Mouse (Mus musculus) frontal cortex, postnatal 14 days (tissue): ENCODE data around the gene Mon1a.

Source experiments
- DNase-seq, 2 experiments: peaks; one replicate each; pipeline ENCODE4 v3.0.0; 2022; ENCODE audit warnings: low spot score in 2 of 2

Gene Mon1a

DNA sequence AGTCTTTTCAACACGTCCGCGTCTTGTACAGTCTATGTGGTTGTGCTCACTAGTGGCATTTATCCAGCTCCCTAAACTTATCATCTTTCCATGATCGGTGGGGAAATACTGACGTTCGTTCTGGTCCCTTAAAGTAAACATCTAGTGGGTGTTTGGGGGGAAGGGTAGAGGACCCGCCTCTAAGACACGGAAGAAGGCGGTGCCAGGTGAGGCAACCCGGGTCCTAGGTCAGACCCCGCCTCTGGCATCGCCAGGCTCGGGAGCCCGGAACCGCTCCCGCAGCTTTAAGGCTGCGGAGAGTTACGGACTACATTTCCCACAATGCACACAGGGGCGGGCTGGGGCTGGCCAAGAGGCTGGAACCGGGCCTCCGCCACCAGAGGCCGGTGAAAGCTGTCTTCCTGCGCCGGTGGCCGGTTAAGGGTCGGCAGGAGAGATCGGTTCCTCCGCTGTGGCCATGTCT lies at the start of gene Mon1a:
Gene Mon1a (plus strand): TSS at position 348 of the 463 bp plus-strand sequence.
- DNase-seq: peak; percentile 69 to 73

DNA sequence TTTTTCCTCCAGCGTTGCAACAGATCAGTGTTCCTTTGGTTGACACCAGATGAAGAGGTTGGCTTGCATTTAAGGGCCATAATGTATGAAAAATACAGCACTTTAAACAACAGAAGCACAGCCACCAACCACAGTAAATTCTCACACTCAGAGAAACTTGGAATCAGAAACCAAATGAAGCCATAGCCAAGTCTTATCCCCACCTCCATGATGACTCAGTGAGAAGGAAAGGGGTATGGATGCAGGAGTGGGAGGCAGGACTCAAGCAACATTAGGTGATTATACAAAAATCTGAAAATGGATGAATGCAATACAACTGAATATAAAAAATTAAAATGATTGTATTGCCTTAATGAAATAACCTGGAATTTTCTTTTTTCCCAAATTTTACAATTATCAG lies 49.1 kb upstream of the Mon1a start:
- DNase-seq: no peak

DNA sequence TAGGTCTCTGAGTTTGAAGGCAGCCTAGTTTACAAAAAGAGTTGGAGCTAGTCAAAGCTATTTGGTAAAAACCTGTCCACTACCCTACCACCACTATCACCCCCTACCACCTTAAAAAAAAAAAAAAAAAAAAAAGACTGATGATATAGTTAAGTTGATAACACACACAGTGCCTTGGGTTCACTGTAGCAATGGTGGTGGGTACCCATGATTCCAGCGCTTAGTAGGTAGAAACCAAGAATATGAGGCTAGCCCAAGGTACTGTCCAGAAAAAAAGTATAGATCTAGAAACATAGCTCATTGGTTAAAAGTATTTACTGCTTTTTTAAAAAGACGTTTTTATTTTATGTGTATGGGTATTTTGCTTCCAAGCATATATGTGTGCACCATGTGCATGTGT lies 45.2 kb upstream of the Mon1a start:
- no peak for DNase-seq

DNA sequence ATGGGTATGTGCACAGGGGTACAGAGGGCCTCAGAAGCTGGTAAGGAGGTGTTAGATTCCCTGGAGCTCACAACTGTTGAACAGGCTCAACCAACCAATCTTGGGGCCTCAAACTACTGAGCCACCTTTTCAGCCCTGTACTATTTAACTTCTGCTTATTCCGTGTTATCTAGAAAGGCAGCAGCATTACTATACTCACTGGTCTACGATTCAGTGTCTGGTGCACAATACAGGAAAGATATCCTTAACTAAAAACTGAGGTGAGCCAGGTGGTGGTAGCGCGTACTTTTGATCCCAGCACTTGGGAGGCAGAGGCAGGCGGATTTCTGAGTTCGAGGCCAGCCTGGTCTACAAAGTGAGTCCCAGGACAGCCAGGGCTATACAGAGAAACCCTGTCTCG lies 39.0 kb upstream of the Mon1a start:
- no peak for DNase-seq

DNA sequence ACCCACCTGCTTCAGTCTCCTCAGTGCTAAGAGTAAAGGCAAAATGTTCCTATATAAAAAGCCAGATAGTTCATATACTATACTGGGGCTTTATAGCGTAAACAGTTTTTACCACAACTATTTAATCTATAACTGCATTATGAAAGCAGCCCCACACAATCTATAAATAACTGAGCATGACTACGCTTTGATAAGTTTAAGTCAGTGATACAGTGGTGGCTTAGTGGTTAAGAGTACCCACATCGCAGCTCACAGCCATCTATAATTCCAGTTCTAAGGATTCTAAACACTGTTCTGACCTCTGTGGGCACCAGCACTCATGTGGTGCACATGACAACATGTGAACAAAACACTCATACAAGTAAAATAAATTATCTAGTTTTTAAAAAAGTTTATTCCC lies 29.6 kb upstream of the Mon1a start:
- no peak for DNase-seq

DNA sequence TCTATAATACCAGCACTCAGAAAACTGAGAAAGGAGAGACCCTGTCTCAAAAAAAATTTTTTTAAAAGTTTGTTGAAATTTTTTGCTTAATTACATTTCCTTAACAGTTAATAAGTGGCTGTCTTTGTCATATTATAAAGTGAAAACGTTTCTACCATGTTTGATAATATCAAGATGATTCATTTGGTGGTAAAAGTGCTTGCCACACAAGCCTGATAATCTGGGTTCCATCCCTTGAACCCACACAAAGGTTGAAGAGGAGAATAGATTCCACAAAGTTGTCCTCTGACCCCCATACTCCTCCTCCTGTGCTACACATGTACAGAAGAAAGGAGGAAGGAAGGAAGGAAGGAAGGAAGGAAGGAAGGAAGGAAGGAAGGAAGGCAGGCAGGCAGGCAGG lies 23.5 kb upstream of the Mon1a start:
- no peak for DNase-seq

DNA sequence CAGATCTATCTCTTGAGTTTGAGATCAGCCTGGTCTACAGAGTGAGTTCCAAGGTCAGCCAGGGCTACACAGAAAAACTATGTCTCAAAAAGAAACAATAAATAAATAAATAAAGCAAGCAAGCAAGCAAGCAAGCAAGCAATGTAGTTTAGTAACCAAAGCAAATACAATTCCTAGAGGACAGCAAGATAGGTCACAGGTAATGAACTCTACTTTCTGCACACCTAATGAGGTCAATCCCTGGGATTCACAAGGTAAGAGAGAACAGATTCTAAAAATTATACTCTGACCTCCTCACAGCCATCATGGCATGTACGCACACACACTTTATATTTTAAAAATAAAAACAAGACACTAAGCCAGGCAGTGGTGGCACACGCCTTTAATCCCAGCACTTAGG lies 21.9 kb upstream of the Mon1a start:
- DNase-seq: no peak

DNA sequence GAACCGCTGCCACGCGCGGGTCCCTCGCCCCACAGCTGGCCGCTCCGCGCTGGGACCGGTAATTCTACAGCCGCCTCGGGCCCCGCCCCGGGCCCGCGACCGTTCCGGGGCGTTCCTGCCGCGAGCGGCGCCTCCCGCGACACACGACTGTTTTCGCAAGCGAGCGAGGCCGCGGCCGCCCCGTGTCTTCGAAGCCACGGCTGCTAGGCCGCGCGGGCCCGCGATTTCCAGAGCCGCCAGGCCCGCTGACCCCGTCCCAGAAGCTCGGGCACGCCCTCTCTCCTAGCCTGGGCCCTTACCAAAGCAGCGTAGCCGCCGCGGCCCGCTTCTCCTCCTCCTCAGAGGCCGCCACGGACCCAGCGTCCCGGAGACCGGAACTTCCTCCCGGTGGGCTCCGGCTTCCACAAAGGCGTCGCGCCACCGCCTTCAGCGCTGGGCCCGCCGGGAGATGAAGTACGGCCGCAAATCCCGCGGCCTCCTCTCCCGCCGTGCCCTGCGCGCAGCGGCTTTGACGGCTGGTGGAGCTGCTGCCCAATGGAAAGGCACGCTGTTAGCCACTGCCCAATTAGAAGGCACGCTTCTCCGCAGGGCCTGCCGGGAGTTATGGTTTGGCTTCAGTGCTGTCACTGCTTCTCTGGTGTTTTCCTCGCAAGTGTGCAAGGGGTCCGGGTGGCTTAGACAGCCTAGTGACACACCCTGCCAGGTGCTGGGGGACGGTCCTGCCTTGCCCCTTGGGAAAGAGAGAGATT lies 15.4 kb upstream of the Mon1a start:
- DNase-seq: peak; percentile 93 to 94

DNA sequence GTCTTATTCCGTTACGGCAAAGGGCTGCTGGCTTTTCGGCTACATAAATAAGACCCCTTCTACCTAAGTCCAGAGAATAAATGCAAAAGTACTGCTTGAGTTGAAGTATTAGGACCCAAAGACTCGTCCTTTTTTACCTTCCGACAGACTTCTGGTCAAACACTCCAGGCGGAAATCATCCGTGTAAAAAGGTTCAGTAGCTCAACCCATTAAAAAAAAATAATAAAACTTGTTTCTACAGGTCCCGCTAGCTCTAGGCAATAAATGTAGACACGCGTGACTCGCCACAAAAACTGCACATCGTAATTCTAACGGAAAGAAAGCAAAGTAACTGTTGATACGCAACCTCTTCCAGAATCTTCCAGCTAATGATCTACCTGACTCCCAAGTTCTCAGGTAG lies 14.8 kb upstream of the Mon1a start, which contains the start of gene Rbm6:
Gene Rbm6 (minus strand): TSS at position 101 of the 400 bp plus-strand sequence.
- no peak for DNase-seq

DNA sequence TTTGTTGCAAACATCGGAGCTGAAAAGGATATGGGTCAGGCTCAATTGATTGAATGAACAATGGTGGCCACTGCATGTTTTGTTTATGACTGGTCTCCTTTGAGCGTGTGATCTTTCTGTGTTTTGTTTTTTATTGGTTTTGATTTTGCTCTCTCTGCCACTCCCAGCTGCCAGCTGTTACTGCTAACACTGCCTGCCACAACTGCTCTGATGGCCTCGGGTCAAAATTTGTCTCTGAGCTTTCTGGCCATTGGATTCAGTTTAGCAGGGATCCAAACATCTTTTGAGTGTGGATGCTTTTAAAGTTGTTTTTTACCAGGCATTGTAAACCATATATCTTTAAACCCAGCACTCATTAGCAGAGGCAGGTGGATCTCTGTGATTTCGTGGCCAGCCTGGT lies 7.5 kb upstream of the Mon1a start:
- DNase-seq: no peak

DNA sequence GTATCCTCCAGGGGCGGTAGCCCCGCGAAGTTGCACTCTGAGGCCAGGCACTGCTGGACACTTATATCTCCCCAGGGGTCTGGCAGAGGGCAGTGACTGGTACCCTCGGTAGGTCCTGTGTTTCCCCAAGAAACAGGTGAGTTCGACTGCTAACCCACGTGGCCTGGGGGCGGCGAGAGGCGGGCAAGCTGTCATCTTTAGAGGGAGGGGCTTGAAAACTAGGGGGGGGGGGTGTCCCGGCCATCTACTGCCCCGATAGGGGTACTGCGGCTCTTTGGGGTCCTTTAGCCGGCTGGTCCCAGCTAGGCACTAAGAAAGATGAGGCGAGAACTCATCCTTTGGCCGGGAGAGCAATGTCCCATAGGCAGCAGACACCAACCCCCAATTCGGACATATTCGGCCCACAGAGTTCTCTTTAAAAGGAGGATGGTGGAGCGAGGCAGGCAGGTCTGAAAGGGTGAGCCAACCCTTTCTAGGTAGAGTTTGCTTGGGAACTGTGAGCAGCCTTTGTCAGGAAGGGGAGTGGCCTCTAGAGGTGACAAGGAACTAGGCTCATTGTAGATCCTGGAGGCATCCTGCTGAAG lies 408 bp downstream of the Mon1a start:
- DNase-seq: no peak

DNA sequence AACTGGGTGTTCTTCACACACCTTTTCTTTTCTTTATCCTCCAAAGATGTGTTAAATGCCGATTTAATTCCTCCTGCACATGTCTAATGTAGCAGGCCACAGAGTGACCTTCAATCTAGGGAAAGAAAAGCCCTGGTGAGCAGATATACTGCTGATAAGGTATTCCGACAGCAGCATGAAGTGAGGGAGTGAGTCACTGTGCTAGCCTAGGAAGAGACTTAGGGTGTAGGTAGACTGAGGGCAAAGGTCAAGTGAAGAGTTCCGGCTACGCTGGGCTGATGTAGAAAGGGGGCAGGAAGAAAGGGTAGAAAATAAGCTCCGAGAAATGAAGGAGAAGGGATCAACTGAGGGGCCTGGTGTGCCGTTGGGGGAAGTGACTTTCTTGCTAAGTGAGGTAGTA lies 2.3 kb downstream of the Mon1a start:
- no peak for DNase-seq

DNA sequence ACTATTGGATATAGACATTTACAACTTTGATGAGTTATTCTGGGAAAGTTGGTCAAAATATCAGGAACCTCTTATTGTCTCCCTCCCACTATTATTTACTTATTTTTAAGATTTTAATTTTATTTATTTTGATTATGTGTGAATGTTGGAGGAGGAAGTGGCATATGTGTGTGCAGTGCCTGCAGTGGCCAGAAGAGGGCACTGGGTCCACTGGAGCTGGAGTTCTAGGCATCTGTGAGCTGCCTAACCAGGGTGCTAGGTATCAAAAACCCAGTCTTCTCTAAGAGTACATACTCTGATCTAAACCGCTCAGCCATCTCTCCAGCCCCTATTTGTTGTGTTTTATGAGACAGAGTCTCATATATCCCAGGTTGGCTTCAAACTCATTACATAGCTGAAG lies 3.1 kb downstream of the Mon1a start:
- no peak for DNase-seq

DNA sequence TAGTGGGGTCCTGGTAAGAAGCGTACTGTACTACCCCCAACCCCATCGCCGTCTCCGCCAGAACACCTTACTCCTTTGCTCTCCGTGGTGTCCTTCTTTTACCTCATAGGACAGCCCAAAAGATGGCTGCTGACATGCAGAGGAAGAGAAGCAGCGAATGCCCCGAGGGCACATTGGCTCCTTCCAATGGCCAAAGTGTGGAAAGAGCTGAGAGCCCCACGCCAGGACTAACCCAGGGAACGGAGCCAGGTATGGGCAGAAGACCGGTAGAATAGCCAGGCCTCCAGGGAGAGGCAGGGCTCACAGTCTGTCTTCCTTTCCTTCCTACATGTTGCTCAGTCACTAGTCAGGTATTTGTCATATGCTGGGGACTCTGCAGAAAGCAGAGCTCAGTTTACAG lies 10.6 kb downstream of the Mon1a start:
- no peak for DNase-seq

DNA sequence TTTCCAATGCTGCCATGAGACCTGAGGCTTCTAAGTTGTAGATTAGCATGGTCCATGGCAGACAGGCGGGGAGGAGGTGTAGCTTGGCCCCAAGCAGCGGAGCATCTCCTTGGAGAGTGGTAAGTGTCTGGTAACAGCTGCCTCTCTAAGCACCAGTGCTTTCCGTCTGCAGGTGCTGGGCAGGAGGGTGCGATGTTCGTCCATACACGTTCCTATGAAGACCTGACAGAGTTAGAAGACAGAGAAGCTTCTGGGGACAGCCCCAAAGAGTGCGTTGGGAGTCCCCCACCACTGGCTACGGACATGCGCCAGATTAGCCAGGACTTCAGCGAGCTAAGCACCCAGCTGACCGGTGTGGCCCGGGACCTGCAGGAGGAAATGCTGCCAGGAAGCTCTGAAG lies 11.9 kb downstream of the Mon1a start:
- no peak for DNase-seq

DNA sequence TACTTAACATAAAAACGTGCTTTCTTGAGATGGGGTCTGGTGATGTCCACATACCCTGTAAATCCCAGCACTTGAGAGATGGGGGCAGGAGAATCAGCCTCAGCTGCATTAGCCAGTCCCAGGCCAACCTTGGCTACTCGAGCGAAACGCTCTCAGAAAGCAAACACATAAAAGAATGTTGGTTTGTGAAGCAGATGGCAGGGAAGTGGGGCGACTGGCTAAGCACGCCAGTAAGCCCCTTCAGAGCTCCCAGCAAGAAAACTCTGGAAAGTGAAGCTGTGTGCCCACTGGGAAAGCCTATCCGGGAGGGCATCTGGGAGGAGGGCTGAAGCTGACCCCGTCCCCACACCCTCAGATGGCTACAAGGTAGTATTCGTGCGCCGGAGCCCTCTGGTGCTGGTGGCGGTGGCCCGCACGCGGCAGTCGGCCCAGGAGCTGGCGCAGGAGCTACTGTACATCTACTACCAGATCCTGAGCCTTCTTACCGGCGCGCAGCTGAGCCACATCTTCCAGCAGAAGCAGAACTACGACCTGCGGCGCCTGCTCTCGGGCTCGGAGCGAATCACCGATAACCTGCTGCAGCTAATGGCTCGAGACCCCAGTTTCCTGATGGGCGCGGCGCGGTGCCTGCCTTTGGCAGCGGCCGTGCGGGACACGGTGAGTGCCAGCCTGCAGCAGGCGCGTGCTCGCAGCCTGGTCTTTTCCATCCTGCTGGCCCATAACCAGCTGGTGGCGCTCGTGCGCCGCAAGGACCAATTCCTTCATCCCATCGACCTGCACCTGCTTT lies 13.1 kb downstream of the Mon1a start:
- peak; percentile 69 to 78 for DNase-seq

DNA sequence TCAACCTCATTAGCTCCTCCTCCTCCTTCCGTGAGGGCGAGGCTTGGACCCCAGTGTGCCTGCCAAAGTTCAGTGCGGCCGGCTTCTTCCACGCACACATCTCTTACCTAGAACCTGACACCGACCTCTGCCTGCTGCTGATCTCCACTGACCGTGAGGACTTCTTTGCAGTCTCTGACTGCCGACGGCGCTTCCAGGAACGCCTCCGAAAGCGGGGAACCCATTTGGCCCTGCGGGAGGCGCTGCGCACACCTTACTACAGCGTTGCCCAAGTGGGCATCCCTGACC lies 13.6 kb downstream of the Mon1a start:
- no peak for DNase-seq

DNA sequence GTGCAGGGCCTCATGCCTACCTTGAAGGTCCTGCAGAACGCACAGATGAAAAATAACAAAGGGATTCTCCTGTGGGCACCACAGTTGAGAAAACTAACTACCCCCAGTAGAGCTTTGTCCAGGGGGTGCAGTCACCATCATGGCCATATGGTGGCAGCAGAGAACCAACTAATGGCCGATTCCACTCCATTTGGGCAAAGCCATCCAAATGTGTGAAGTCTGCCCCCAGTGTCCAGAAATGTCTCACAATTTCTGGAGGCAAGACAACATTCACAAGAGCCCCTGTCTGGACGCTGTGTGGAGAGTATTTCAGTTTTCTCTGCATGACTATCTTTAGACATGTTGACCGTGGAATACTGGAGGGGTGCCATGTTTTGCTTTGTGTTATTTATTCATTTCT lies 16.8 kb downstream of the Mon1a start:
- DNase-seq: peak; percentile 77 to 91

DNA sequence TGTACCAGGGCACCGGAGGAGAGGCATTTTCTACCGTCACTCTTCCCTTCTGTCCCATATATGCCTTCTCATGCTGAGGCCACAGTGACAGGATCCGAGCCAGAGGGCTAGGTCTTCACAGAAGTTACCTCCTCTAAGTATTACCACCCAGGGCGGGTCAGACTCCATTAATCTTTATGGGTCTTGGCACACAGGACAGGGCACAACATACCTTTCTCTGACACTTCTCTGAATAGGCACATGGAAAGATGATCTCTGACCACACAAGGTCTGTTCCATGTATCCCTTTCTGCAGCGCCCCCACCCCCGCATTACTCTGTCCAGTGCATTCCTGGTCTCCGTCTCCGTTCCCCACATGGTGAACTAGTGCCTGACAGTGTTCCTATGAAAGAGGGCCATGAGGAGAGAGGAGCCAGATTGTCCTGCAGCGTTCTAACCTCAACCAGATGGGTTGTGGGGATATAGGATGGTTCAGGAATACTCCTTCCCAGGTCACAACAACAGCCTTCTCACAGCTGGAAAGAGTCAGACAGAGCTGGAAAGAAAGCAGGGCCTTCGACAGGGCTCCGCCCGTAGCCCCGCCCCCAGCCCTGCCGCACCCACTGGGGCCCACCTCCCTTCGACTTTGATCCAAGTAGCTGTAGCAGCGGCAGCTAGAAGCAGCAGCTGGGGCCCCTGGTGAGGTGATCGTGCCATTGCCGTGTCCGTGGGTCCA lies 18.5 kb downstream of the Mon1a start, which contains the start of gene Mst1r:
Gene Mst1r (plus strand): TSS at position 622 of the 715 bp plus-strand sequence.
- no peak for DNase-seq

DNA sequence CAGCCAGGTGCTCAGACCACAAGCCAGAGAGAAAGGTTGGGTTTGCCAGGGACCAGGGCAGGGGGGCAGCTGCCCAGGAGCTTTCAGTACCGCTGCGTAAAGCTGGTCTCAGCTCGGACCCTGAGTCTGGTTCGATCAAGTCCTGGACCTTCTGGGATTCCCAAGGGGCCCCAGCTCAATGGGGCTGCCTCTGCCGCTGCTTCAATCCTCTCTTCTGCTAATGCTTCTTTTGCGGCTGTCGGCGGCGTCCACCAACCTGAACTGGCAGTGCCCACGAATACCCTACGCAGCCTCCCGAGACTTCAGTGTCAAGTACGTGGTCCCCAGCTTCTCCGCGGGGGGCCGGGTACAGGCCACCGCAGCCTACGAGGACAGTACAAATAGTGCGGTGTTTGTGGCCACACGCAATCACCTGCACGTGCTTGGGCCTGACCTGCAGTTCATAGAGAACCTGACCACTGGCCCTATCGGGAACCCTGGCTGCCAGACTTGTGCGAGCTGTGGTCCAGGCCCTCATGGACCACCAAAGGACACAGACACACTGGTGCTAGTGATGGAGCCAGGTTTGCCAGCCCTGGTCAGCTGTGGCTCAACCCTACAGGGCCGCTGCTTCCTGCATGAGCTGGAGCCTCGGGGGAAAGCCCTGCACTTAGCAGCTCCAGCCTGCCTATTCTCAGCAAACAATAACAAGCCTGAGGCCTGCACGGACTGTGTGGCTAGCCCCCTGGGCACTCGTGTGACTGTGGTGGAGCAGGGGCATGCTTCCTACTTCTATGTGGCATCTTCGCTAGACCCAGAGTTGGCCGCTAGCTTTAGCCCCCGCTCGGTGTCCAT lies 19.2 kb downstream of the Mon1a start:
- no peak for DNase-seq

DNA sequence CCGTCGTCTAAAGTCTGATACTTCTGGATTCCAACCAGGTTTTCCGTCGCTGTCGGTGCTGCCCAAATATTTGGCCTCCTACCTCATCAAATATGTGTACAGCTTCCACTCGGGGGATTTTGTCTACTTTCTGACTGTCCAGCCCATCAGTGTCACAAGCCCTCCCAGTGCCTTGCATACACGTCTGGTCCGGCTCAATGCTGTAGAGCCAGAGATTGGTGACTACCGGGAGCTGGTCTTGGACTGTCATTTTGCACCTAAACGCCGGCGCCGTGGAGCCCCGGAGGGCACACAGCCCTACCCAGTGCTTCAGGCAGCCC lies 19.8 kb downstream of the Mon1a start:
- DNase-seq: no peak
